Mouse (Mus musculus) megakaryocyte, embryonic 14.5 days (primary cell): ENCODE measurements around the gene Arhgef38. TPM values are rescaled to one million over a fixed set of nuclear protein-coding genes. Genes with fewer than 3 reads are reported as not detected.
A peak's percentile ranks its signal among the peaks of the same experiment; 100 is the strongest.

Experiments used
- H3K27me3 ChIP-seq: replicated peaks from 2 replicates; pipeline ENCODE3; 2012; ENCODE audit warnings: inconsistent platforms
- H3K36me3 ChIP-seq: replicated peaks from 2 replicates; pipeline ENCODE3; 2012; ENCODE audit warnings: low read length, inconsistent platforms, mixed read lengths
- H3K4me1 ChIP-seq: 2 replicates; pipeline ENCODE4 v1.6.1; 2012; ENCODE audit warnings: inconsistent platforms
- H3K4me3 ChIP-seq: replicated peaks from 2 replicates; pipeline ENCODE3; 2012; ENCODE audit warnings: moderate library complexity, mild to moderate bottlenecking, inconsistent platforms
- H3K9me3 ChIP-seq: 2 replicates; pipeline ENCODE4 v1.6.1; 2012; ENCODE audit warnings: inconsistent platforms
- FLI1 ChIP-seq: IDR thresholded peaks from 2 replicates; pipeline ENCODE4 v1.6.1; 2012; ENCODE audit warnings: low read length, inconsistent platforms, mixed read lengths
- GATA1 ChIP-seq: IDR thresholded peaks from 3 replicates; pipeline ENCODE4 v1.6.1; 2012; ENCODE audit warnings: mixed read lengths, low read length, inconsistent platforms, borderline replicate concordance
- polyA plus RNA-seq: library from polyadenylated mRNA; stranded (reverse); fragments of >175 nt; gene quantifications from 2 replicates; pipeline ENCODE4 v1.2.3, GENCODE M21; 2012; ENCODE audit warnings: low replicate concordance; ENCODE audit not compliant: insufficient read depth

Gene Arhgef38
- polyA plus RNA-seq, 1 experiment, result not detected

- no peak for TF ChIP-seq GATA1
- TF ChIP-seq FLI1, result no peak
- Histone ChIP-seq H3K27me3 (no peaks in the 10 kb centered on the region), H3K36me3 (peaks cover 78% of the 10 kb centered on the region), H3K4me1 (peaks cover 25% of the 10 kb centered on the region), H3K4me3 (no peak overlapping the region), H3K9me3 (no peaks in the 10 kb centered on the region)
Measured at GRCm38 (mm10) chr3:133098336-133098735, 136.4 kb downstream of the Arhgef38 start.

DNA sequence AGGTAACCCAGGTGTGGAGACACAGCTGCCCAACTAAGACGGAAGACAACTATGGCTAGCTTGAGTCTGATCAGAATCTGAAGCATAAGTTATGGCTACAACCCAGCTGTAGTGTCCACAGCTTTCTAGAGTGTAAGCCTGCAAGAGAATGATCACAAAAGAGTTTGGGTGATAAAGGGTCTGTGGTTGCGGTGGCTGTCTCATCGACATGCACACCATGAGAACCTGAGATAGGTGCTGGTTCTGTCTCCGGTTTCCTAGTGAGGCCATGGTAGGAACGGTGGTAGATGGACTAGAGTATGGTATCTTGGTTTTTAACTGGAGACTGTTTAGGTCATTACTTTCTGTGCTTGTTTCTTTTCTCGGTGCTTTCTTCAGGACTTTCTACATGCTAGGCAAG, 136.8 kb downstream of the Arhgef38 start:
- Histone ChIP-seq H3K4me1 (peaks cover 29% of the 10 kb centered on the region), H3K27me3 (no peaks in the 10 kb centered on the region), H3K9me3 (no peaks in the 10 kb centered on the region), H3K36me3 (peaks cover 75% of the 10 kb centered on the region), H3K4me3 (no peak overlapping the region)
- TF ChIP-seq FLI1, result no peak
- no peak for TF ChIP-seq GATA1

- Histone ChIP-seq H3K36me3 (peaks cover 39% of the 10 kb centered on the region), H3K9me3 (no peaks in the 10 kb centered on the region), H3K4me1 (peaks cover 32% of the 10 kb centered on the region), H3K4me3 (no peak overlapping the region), H3K27me3 (no peaks in the 10 kb centered on the region)
- TF ChIP-seq FLI1 (no peak), GATA1 (no peak)
Measured at GRCm38 (mm10) chr3:133094305-133094704, 140.4 kb downstream of the Arhgef38 start.

DNA sequence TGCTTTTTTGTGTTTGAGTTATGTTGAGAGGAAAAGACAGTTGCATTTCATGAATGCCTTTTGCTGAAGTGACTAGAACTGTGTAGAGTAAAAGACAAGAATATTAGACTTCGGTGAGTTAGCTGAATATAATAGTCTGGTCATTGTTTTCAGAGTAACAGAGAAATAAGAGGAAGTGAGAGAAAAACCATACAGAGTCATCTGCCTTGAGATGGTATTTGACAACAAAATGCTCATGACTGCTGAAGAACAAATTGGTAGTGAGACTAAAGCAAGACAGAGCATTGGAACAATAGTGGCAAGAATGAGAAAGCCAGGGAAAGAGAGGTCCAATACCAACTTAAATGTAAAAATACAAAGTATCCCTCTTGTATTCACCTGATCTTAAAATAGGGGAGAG, 141.8 kb downstream of the Arhgef38 start:
- Histone ChIP-seq H3K9me3 (no peaks in the 10 kb centered on the region), H3K4me3 (peak overlapping the region; percentile 92), H3K36me3 (peaks cover 25% of the 10 kb centered on the region), H3K27me3 (no peaks in the 10 kb centered on the region), H3K4me1 (peaks cover 40% of the 10 kb centered on the region)
- TF ChIP-seq FLI1 (no peak), GATA1 (no peak)

- no peak for TF ChIP-seq FLI1
- no peak for TF ChIP-seq GATA1
- no peaks in the 10 kb centered on the region for H3K9me3 ChIP-seq
- peaks cover 20% of the 10 kb centered on the region for H3K36me3 ChIP-seq
- H3K4me1 ChIP-seq, result peaks cover 40% of the 10 kb centered on the region
- H3K27me3 ChIP-seq, result no peaks in the 10 kb centered on the region
- H3K4me3 ChIP-seq, result peak overlapping the region; percentile 92
Measured at GRCm38 (mm10) chr3:133092274-133092853, 142.4 kb downstream of the Arhgef38 start.

- H3K9me3 ChIP-seq, result no peaks in the 10 kb centered on the region
- H3K4me1 ChIP-seq, result peaks cover 40% of the 10 kb centered on the region
- H3K27me3 ChIP-seq, result no peaks in the 10 kb centered on the region
- H3K36me3 ChIP-seq, result peaks cover 14% of the 10 kb centered on the region
- TF ChIP-seq FLI1, result peak; percentile 93; the same call in 1 of the 2 replicates
- no peak for TF ChIP-seq GATA1
- peak within 1 kb of the TSS; percentile 92 for H3K4me3 ChIP-seq
Measured at GRCm38 (mm10) chr3:133091664-133092273, 143.0 kb downstream of the Arhgef38 start, which contains the start of the genes Ints12 and Gstcd. Gene Ints12, plus strand, starts transcription at chr3:133091840. Gene Gstcd, minus strand, starts transcription at chr3:133092033.

DNA sequence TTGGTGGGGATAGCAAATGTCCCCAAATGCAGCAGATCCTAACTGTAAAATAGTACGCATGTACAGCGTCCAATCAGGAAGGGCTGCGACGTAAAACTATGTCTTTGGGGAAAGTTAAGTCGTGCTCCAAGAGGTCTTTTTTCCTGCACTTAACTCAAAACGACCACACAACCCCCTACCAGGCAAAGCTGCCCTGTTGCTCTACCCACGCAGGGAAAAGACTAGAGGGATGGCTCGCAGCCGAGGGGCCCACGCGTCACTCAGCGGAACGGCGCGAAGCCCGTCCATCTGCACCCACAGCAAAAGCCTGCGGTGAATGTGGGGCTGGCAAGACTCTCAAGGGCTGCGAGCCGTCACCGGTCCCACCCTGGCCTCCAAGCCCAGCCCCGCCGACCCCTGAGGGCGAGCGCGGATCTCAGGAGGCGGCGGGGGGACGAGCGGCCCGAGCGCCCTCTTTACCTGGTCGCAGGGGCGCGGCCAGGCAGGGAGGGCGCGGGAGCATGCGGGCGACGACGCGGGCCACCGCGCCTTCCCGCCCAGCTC, 143.6 kb downstream of the Arhgef38 start:
- TF ChIP-seq GATA1, result no peak
- no peak for TF ChIP-seq FLI1
- Histone ChIP-seq H3K4me3 (peak overlapping the region; percentile 92), H3K36me3 (peaks cover 8% of the 10 kb centered on the region), H3K4me1 (peaks cover 42% of the 10 kb centered on the region), H3K9me3 (no peaks in the 10 kb centered on the region), H3K27me3 (no peaks in the 10 kb centered on the region)

DNA sequence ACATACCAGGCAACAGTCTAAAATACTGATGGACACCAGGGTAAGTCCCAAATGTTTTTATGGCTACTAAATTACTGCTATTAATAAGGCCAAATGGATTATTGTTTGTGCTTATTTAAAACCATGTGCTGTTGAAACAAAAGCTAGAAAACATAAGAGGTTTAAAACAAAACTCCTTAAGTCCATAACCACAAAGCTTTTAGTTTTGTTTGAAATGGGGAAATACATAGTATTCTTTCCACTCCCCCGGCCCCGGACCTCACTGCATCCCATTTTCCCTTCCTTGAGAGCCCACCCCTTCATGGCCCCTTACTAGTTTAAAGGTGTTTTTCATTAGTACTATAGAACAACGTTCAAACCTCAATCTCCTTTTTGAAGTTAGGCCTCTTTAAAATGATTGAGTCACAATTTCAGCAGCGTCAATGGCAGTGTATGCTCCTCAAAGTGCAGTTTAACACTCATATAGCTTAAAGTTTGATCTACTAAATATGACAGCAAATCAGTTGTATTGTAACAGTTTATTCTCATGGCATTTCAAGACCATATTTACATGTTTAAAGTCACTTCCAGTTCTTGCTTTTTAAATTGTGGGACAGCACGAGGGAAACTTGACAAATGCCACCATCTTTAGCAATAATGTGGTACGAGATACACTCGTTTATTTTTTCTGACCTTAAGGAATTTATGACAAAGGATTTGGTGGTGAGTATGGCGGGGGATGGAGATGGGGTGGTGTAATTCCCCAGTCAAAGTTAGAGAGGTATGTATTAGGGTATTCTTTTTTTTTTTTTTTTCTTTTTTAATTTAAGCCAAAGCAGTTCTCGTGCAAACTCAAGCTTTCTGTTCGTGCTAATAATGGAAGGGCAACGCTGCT, 144.3 kb downstream of the Arhgef38 start:
- Histone ChIP-seq H3K9me3 (no peaks in the 10 kb centered on the region), H3K36me3 (peaks cover 1% of the 10 kb centered on the region), H3K4me1 (peaks cover 35% of the 10 kb centered on the region), H3K27me3 (no peaks in the 10 kb centered on the region), H3K4me3 (peak overlapping the region; percentile 92)
- TF ChIP-seq GATA1 (no peak), FLI1 (no peak)

DNA sequence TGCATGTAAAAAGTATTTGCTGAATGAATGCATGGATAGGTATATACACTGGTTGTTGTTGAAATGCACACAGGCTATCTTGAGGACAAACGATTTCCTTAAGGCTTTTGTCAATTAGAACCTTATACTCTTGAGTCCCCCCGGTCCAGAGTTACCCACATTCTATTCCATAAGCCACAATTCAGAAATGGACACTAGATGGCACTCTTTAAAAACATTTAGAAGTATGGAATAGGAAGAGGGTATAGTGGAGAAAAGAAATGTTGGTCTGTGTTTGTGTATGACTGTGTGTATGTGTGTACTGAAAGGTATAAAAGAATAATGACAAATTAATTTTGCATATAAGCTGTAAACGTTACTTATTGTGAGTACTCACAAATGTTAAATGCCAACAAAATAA, 148.9 kb downstream of the Arhgef38 start:
- H3K9me3 ChIP-seq, result no peaks in the 10 kb centered on the region
- peaks cover 42% of the 10 kb centered on the region for H3K36me3 ChIP-seq
- H3K27me3 ChIP-seq, result no peaks in the 10 kb centered on the region
- no peak for TF ChIP-seq FLI1
- no peak for TF ChIP-seq GATA1
- H3K4me3 ChIP-seq, result no peak overlapping the region
- H3K4me1 ChIP-seq, result peaks cover 16% of the 10 kb centered on the region
